8 mouse cellular contexts compared by ENCODE assay signal in genomic region chr1:74294733-74295455, GRCm38 (mm10). TPM values are rescaled to one million over a fixed set of nuclear protein-coding genes. Genes with fewer than 3 reads are reported as not detected.
DNase-seq lines count a peak whose midpoint lies in the region; ATAC-seq and TF ChIP-seq lines count a peak whose summit lies in the region.

No protein-coding gene starts in this region.

- H3K36me3 ChIP-seq in megakaryocyte, embryonic 14.5 days (replicated peaks; ENCODE audit: low read length), result peaks cover 83% of the 10 kb centered on the region
- peaks cover 45% of the 10 kb centered on the region for H3K36me3 ChIP-seq in limb, embryonic 13.5 days
- peaks cover 18% of the 10 kb centered on the region for H3K36me3 ChIP-seq in stomach, postnatal 0 days (ENCODE audit: control insufficient read depth, insufficient read depth, low read length)

- peak; percentile 31; the same call in 1 of the 2 replicates for ATAC-seq in cerebellum, adult (ENCODE audit: insufficient number of reproducible peaks, low FRiP score, low TSS enrichment)
- ATAC-seq in megakaryocyte, adult 5-6 weeks (ENCODE audit: poor library complexity, severe bottlenecking), result no peak
- no peak for ATAC-seq in limb, embryonic 13.5 days (ENCODE audit: low FRiP score, low read depth)
- peak; percentile 20; the same call in 1 of the 2 replicates for ATAC-seq in stomach, postnatal 0 days (ENCODE audit: low FRiP score, low TSS enrichment)

- no peak for TF ChIP-seq EP300 in stomach, postnatal 0 days (optimal IDR thresholded peaks at IDR 0.05)

- peak overlapping the region; percentile 91 for H3K4me3 ChIP-seq in megakaryocyte, embryonic 14.5 days (replicated peaks)
- no peak overlapping the region for H3K4me3 ChIP-seq in limb, embryonic 13.5 days
- H3K4me3 ChIP-seq in stomach, postnatal 0 days (ENCODE audit: low read depth, low read length), result no peak overlapping the region

- peaks cover 100% of the 10 kb centered on the region for H3K4me1 ChIP-seq in megakaryocyte, embryonic 14.5 days
- peaks cover 38% of the 10 kb centered on the region for H3K4me1 ChIP-seq in limb, embryonic 13.5 days
- peaks cover 44% of the 10 kb centered on the region for H3K4me1 ChIP-seq in stomach, postnatal 0 days (replicated peaks; ENCODE audit: control insufficient read depth, insufficient read depth)

- no peaks in the 10 kb centered on the region for H3K9me3 ChIP-seq in megakaryocyte, embryonic 14.5 days
- H3K9me3 ChIP-seq in limb, embryonic 13.5 days, result no peaks in the 10 kb centered on the region
- no peaks in the 10 kb centered on the region for H3K9me3 ChIP-seq in stomach, postnatal 0 days (ENCODE audit: control insufficient read depth, low read length)

- WGBS in limb, embryonic 13.5 days, result 90% methylated on average over 6 of the region's 6 CpGs
- WGBS in stomach, postnatal 0 days, result 73% methylated on average over 6 of the region's 6 CpGs

- peak overlapping the region; percentile 66 for H3K9ac ChIP-seq in limb, embryonic 13.5 days
- H3K9ac ChIP-seq in stomach, postnatal 0 days (ENCODE audit: low read length), result peak overlapping the region; percentile 64

- peak overlapping the region; percentile 44 for H3K4me2 ChIP-seq in limb, embryonic 13.5 days (replicated peaks)
- peak overlapping the region; percentile 61 for H3K4me2 ChIP-seq in stomach, postnatal 0 days (replicated peaks; ENCODE audit: low read depth)

- no peaks in the 10 kb centered on the region for H3K27me3 ChIP-seq in megakaryocyte, embryonic 14.5 days (replicated peaks)
- H3K27me3 ChIP-seq in limb, embryonic 13.5 days, result no peaks in the 10 kb centered on the region
- no peaks in the 10 kb centered on the region for H3K27me3 ChIP-seq in stomach, postnatal 0 days (ENCODE audit: control insufficient read depth, insufficient read depth, low read length)

- TF ChIP-seq CTCF in stomach, postnatal 0 days (IDR thresholded peaks at IDR 0.05; ENCODE audit: low read depth), result no peak

- H3K27ac ChIP-seq in limb, embryonic 13.5 days, result peak overlapping the region; percentile 93
- H3K27ac ChIP-seq in stomach, postnatal 0 days (replicated peaks), result peak overlapping the region; percentile 100

- DNase-seq in cerebellum, postnatal 10 days, result no peak
- no peak for DNase-seq in stomach, postnatal 0 days (ENCODE audit: low spot score)
- no peak for DNase-seq in urinary bladder, postnatal 4 days (ENCODE audit: low spot score in 2 of 2)
- no peak for DNase-seq in thymus, adult 18-20 months

RNA-seq across cellular contexts. Expression of gene Pnkd, which starts 10.2 kb away (rescaled TPM):
- 113 and 116 TPM in 2 replicates for polyA plus RNA-seq in megakaryocyte, embryonic 14.5 days (2012; ENCODE audit: insufficient read depth, low replicate concordance)
- total RNA-seq in megakaryocyte, adult 5-6 weeks (2015), result 23.5 and 23.6 TPM in 2 replicates
- total RNA-seq in megakaryocyte, adult 5-6 weeks (2017), result 7.7 and 8.9 TPM in 2 replicates
- polyA plus RNA-seq in limb, embryonic 13.5 days (2015; fragmentation: Nextera tagmentation; extraction: Ambion mirVana), result 108 and 112 TPM in 2 replicates
- 84.8 and 88.2 TPM in 2 replicates for polyA plus RNA-seq in stomach, postnatal 0 days (2015; fragmentation: Nextera tagmentation; extraction: Ambion mirVana)

RNA-seq across cellular contexts. Expression of gene Aamp, which starts 10.4 kb away (rescaled TPM):
- polyA plus RNA-seq in megakaryocyte, embryonic 14.5 days (2012; ENCODE audit: insufficient read depth, low replicate concordance), result 180 and 228 TPM in 2 replicates
- total RNA-seq in megakaryocyte, adult 5-6 weeks (2015), result 27.8 and 33.6 TPM in 2 replicates
- 48.2 and 59.5 TPM in 2 replicates for total RNA-seq in megakaryocyte, adult 5-6 weeks (2017)
- 220 and 232 TPM in 2 replicates for polyA plus RNA-seq in limb, embryonic 13.5 days (2015; fragmentation: Nextera tagmentation; extraction: Ambion mirVana)
- polyA plus RNA-seq in stomach, postnatal 0 days (2015; fragmentation: Nextera tagmentation; extraction: Ambion mirVana), result 154 and 157 TPM in 2 replicates

RNA-seq across cellular contexts. Expression of gene Tmbim1, which starts 10.5 kb away (rescaled TPM):
- 128 and 140 TPM in 2 replicates for polyA plus RNA-seq in megakaryocyte, embryonic 14.5 days (2012; ENCODE audit: insufficient read depth, low replicate concordance)
- total RNA-seq in megakaryocyte, adult 5-6 weeks (2015), result 13.6 and 15.5 TPM in 2 replicates
- total RNA-seq in megakaryocyte, adult 5-6 weeks (2017), result 11.3 and 13.8 TPM in 2 replicates
- 30.6 and 31.7 TPM in 2 replicates for polyA plus RNA-seq in limb, embryonic 13.5 days (2015; fragmentation: Nextera tagmentation; extraction: Ambion mirVana)
- polyA plus RNA-seq in stomach, postnatal 0 days (2015; fragmentation: Nextera tagmentation; extraction: Ambion mirVana), result 109 and 118 TPM in 2 replicates

RNA-seq across cellular contexts. Expression of gene Gpbar1, which starts 16.5 kb away (rescaled TPM):
- polyA plus RNA-seq in megakaryocyte, embryonic 14.5 days (2012; ENCODE audit: insufficient read depth, low replicate concordance), result 0.28 TPM in 1 of 2 replicates, not detected in the other
- total RNA-seq in megakaryocyte, adult 5-6 weeks (2015), result not detected in 2 replicates
- total RNA-seq in megakaryocyte, adult 5-6 weeks (2017), result not detected in 2 replicates
- 0.18 and 0.31 TPM in 2 replicates for polyA plus RNA-seq in limb, embryonic 13.5 days (2015; fragmentation: Nextera tagmentation; extraction: Ambion mirVana)
- 0.51 and 0.63 TPM in 2 replicates for polyA plus RNA-seq in stomach, postnatal 0 days (2015; fragmentation: Nextera tagmentation; extraction: Ambion mirVana)

RNA-seq across cellular contexts. Expression of gene Arpc2, which starts 59.0 kb away (rescaled TPM):
- polyA plus RNA-seq in megakaryocyte, embryonic 14.5 days (2012; ENCODE audit: insufficient read depth, low replicate concordance), result 817 and 1,833 TPM in 2 replicates
- total RNA-seq in megakaryocyte, adult 5-6 weeks (2015), result 1,564 and 1,782 TPM in 2 replicates
- total RNA-seq in megakaryocyte, adult 5-6 weeks (2017), result 803 and 834 TPM in 2 replicates
- polyA plus RNA-seq in limb, embryonic 13.5 days (2015; fragmentation: Nextera tagmentation; extraction: Ambion mirVana), result 384 and 389 TPM in 2 replicates
- 585 and 595 TPM in 2 replicates for polyA plus RNA-seq in stomach, postnatal 0 days (2015; fragmentation: Nextera tagmentation; extraction: Ambion mirVana)

Comparison
In these comparisons a context has a peak if more than half of its experiments do, and no peak if none do; other contexts are left out.
1. ATAC-seq: peak in cerebellum, adult (single experiment) and stomach, postnatal 0 days (single experiment); none in megakaryocyte, adult 5-6 weeks (single experiment) and limb, embryonic 13.5 days (single experiment).